Mouse (Mus musculus) adrenal gland, postnatal 4 days (tissue): ENCODE data around the gene Tkfc. TPM values are rescaled to one million over a fixed set of nuclear protein-coding genes. Genes with fewer than 3 reads are reported as not detected.

Experiments
- total RNA-seq, 2 experiments: library from RNA; stranded (reverse); gene quantifications; 2 replicates each; pipeline ENCODE4 v1.2.3; 2021

The Tkfc gene
- total RNA-seq, 2 experiments from 2014 or later, result 41.2 to 62.6 TPM

Other genes with a start within 250 kb of the Tkfc start
- gene Syt7, start 216.6 kb downstream of the Tkfc start, total RNA-seq, result 10 to 100 TPM; 46.1 to 47.4 TPM
- gene Lrrc10b, start 148.2 kb downstream of the Tkfc start, total RNA-seq, result 1 to 10 TPM; 4.4 to 4.5 TPM
- 1 to 10 TPM in 1 of 2 experiments, under 1 TPM in 1; 0.87 to 1.9 TPM for gene Ppp1r32, start 122.7 kb downstream of the Tkfc start, total RNA-seq
- gene Cpsf7, start 80.4 kb downstream of the Tkfc start, total RNA-seq, result 10 to 100 TPM; 90.2 to 90.6 TPM
- 10 to 100 TPM; 53.5 to 54.1 TPM for gene Sdhaf2, start 79.5 kb downstream of the Tkfc start, total RNA-seq
- gene Tmem216, start 49.4 kb downstream of the Tkfc start, total RNA-seq, result 10 to 100 TPM; 15.8 to 19.1 TPM
- 10 to 100 TPM; 14.7 to 17.3 TPM for gene Cyb561a3, start 28.5 kb downstream of the Tkfc start, total RNA-seq
- 10 to 100 TPM; 16.2 to 16.8 TPM for gene Tmem138, start 28.3 kb downstream of the Tkfc start, total RNA-seq
- 100 to 1,000 TPM; 353 to 388 TPM for gene Ddb1, start 327 bp downstream of the Tkfc start, total RNA-seq
- 1 to 10 TPM; 2.2 to 4.9 TPM for gene Vwce, start 28.6 kb upstream of the Tkfc start, total RNA-seq
- under 1 TPM in 1 of 2 experiments, not detected in 1; 0.56 TPM for gene Pga5, start 72.4 kb upstream of the Tkfc start, total RNA-seq
- 10 to 100 TPM; 27.0 to 28.6 TPM for gene Vps37c, start 83.1 kb upstream of the Tkfc start, total RNA-seq
- gene Cd5, start 133.3 kb upstream of the Tkfc start, total RNA-seq, result under 1 TPM; 0.22 to 0.34 TPM
- under 1 TPM; 0.20 to 0.23 TPM for gene Cd6, start 224.4 kb upstream of the Tkfc start, total RNA-seq
- gene Slc15a3, start 234.1 kb upstream of the Tkfc start, total RNA-seq, result 1 to 10 TPM; 3.5 to 3.8 TPM